Mouse (Mus musculus) kidney, postnatal 0 days (tissue): ENCODE data around the gene Glyr1. TPM values are rescaled to one million over a fixed set of nuclear protein-coding genes. Genes with fewer than 3 reads are reported as not detected.

Experiments used
- ATAC-seq: fragments of 200-750 bp; cut with Nextera tagmentation; replicated peaks from 2 replicates; pipeline ENCODE4 v1.8.0; 2017; ENCODE audit warnings: low read depth, moderate number of reproducible peaks, moderate TSS enrichment, moderate library complexity; ENCODE audit not compliant: low FRiP score
- DNase-seq: peaks from one replicate; pipeline ENCODE4 v3.0.0-alpha.2; 2016; ENCODE audit warnings: low spot score
- H3K27ac ChIP-seq: fragments of 300-500 bp; sonication (generic); 2 replicates; pipeline ENCODE4 v1.5.1; 2014; ENCODE audit warnings: mild to moderate bottlenecking
- H3K27me3 ChIP-seq: fragments of 300-500 bp; sonication (generic); 2 replicates; pipeline ENCODE4 v1.6.1; 2014; ENCODE audit warnings: low read length, mixed read lengths; ENCODE audit not compliant: insufficient read depth
- H3K36me3 ChIP-seq: fragments of 300-500 bp; sonication (generic); 2 replicates; pipeline ENCODE4 v1.6.1; 2014; ENCODE audit warnings: low read length, mixed read lengths; ENCODE audit not compliant: insufficient read depth
- H3K4me1 ChIP-seq: fragments of 300-500 bp; sonication (generic); replicated peaks from 2 replicates; pipeline ENCODE4 v1.6.1; 2014; ENCODE audit warnings: antibody characterized with exemption, low read length, mixed read lengths; ENCODE audit not compliant: insufficient read depth
- H3K4me2 ChIP-seq: fragments of 300-500 bp; sonication (generic); 2 replicates; pipeline ENCODE4 v1.6.1; 2014; ENCODE audit warnings: mild to moderate bottlenecking, low read length, moderate library complexity, mixed read lengths
- H3K4me3 ChIP-seq: fragments of 300-500 bp; sonication (generic); replicated peaks from 2 replicates; pipeline ENCODE4 v1.5.1; 2014; ENCODE audit warnings: low read depth, low read length
- H3K9ac ChIP-seq: fragments of 300-500 bp; sonication (generic); 2 replicates; pipeline ENCODE4 v1.6.1; 2014; ENCODE audit warnings: low read depth, low read length
- H3K9me3 ChIP-seq: fragments of 300-500 bp; sonication (generic); replicated peaks from 2 replicates; pipeline ENCODE4 v1.6.1; 2016; ENCODE audit warnings: low read length, inconsistent platforms, mixed read lengths
- CTCF ChIP-seq: IDR thresholded peaks from 2 replicates; pipeline ENCODE4 v1.5.1; 2016; ENCODE audit warnings: antibody characterized with exemption, low read depth, mild to moderate bottlenecking, moderate library complexity
- WGBS: fragments of 180-500 bp; shearing (Covaris S2); extraction: QIAGEN DNeasy Blood & Tissue Kit; methylation state at CpG from one replicate; pipeline ENCODE4 v1.1.7; 2014; 5-methylcytosine and 5-hydroxymethylcytosine counted together
- polyA plus RNA-seq: library from polyadenylated mRNA; unstranded; fragments of >200 nt; fragmentation: Nextera tagmentation; extraction: Ambion mirVana; gene quantifications from 2 replicates; pipeline ENCODE4 v1.2.1, GENCODE M21; 2015

Gene Glyr1
- polyA plus RNA-seq, 1 experiment from 2014 or later: 108 TPM

GRCm38 (mm10) chr16:5045322-5045721, 4.3 kb downstream of the Glyr1 start:
- Histone ChIP-seq H3K4me1 (peaks cover 16% of the 10 kb centered on the region), H3K4me3 (no peak overlapping the region), H3K9ac (no peak overlapping the region), H3K36me3 (peaks cover 37% of the 10 kb centered on the region), H3K27ac (no peak overlapping the region), H3K27me3 (no peaks in the 10 kb centered on the region), H3K4me2 (no peak overlapping the region), H3K9me3 (no peaks in the 10 kb centered on the region)
- WGBS: 97% methylated on average over 3 of the region's 3 CpGs
- TF ChIP-seq CTCF: no peak
- ATAC-seq (no peak), DNase-seq (no peak)

GRCm38 (mm10) chr16:5036649-5037234, 12.9 kb downstream of the Glyr1 start:
- H3K36me3 ChIP-seq: peaks cover 76% of the 10 kb centered on the region

GRCm38 (mm10) chr16:5035591-5035990, 14.1 kb downstream of the Glyr1 start:
- H3K4me3 ChIP-seq: no peak overlapping the region
- TF ChIP-seq CTCF: no peak
- H3K9me3 ChIP-seq: no peaks in the 10 kb centered on the region
- no peak overlapping the region for H3K4me2 ChIP-seq
- H3K36me3 ChIP-seq: peaks cover 75% of the 10 kb centered on the region
- no peaks in the 10 kb centered on the region for H3K27me3 ChIP-seq
- ATAC-seq (no peak), DNase-seq (no peak)
- no peak overlapping the region for H3K27ac ChIP-seq
- H3K4me1 ChIP-seq: no peaks in the 10 kb centered on the region
- 95% methylated on average over 3 of the region's 3 CpGs for WGBS
- no peak overlapping the region for H3K9ac ChIP-seq

More at GRCm38 (mm10) chr16:5036649-5037234, 12.9 kb downstream of the Glyr1 start:
- TF ChIP-seq CTCF: no peak
- ATAC-seq (no peak), DNase-seq (peak; percentile 13)
- Histone ChIP-seq H3K27ac (no peak overlapping the region), H3K9me3 (no peaks in the 10 kb centered on the region), H3K4me1 (no peaks in the 10 kb centered on the region), H3K4me2 (no peak overlapping the region), H3K27me3 (no peaks in the 10 kb centered on the region), H3K4me3 (no peak overlapping the region), H3K9ac (no peak overlapping the region)
- 67% methylated on average over 5 of the region's 5 CpGs for WGBS

- H3K27me3 ChIP-seq: no peaks in the 10 kb centered on the region
- DNase-seq (no peak), ATAC-seq (no peak)
- no peak for TF ChIP-seq CTCF
- no peak overlapping the region for H3K9ac ChIP-seq
- 60% methylated on average over 2 of the region's 2 CpGs for WGBS
- H3K4me2 ChIP-seq: no peak overlapping the region
- H3K27ac ChIP-seq: no peak overlapping the region
- peaks cover 87% of the 10 kb centered on the region for H3K36me3 ChIP-seq
- H3K4me1 ChIP-seq: no peaks in the 10 kb centered on the region
- no peaks in the 10 kb centered on the region for H3K9me3 ChIP-seq
- no peak overlapping the region for H3K4me3 ChIP-seq
Measured at GRCm38 (mm10) chr16:5029847-5030246, 19.8 kb downstream of the Glyr1 start.

GRCm38 (mm10) chr16:5024021-5024420, 25.6 kb downstream of the Glyr1 start:
- Histone ChIP-seq H3K9ac (no peak overlapping the region), H3K27me3 (no peaks in the 10 kb centered on the region), H3K4me3 (no peak overlapping the region), H3K4me1 (no peaks in the 10 kb centered on the region), H3K9me3 (no peaks in the 10 kb centered on the region), H3K36me3 (peaks cover 86% of the 10 kb centered on the region), H3K27ac (no peak overlapping the region), H3K4me2 (no peak overlapping the region)
- no peak for TF ChIP-seq CTCF
- WGBS: 91% methylated on average over 3 of the region's 3 CpGs
- no peak for ATAC-seq
- no peak for DNase-seq

GRCm38 (mm10) chr16:5014578-5014977, 35.1 kb downstream of the Glyr1 start:
- Histone ChIP-seq H3K4me2 (no peak overlapping the region), H3K27ac (peak overlapping the region; percentile 31; the same call in 1 of the 2 replicates), H3K9ac (no peak overlapping the region), H3K4me3 (no peak overlapping the region), H3K27me3 (no peaks in the 10 kb centered on the region), H3K36me3 (peaks cover 46% of the 10 kb centered on the region), H3K4me1 (peaks cover 8% of the 10 kb centered on the region), H3K9me3 (no peaks in the 10 kb centered on the region)
- WGBS: 81% methylated on average over 4 of the region's 4 CpGs
- no peak for TF ChIP-seq CTCF
- ATAC-seq: no peak
- no peak for DNase-seq
